25 mouse cellular contexts compared by ENCODE assay signal in the genomic region with DNA sequence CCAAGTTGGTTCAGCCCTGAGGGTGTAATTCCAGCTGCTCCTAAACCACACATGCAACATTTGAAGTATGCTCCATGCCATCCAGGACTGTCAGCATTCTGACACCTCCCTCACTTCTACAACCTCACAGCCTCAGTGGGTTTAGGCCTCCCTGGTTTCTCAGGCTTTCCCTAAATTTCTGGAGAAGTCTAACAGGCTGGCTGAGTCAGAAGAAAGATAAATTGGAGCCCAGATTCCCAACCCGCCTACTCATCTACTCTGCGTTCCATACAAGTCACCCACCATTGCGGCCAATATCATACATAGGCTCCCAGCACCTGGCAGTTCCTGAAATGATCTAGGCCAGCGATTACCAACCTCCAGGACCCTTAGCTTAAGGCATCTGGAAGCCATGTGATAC. TPM values are rescaled to one million over a fixed set of nuclear protein-coding genes. Genes with fewer than 3 reads are reported as not detected.
A peak's percentile ranks its signal among the peaks of the same experiment; 100 is the strongest.
DNase-seq lines count a peak whose midpoint lies in the region; ATAC-seq and TF ChIP-seq lines count a peak whose summit lies in the region.
"Had no signal": no experiment of that assay in that cellular context is flagged by ENCODE, and none has a peak within 500 bp of the region (broad histone marks: within the 10 kb centered on the region; RNA-seq: fewer than 3 reads in every experiment).

No protein-coding gene starts in this region.

- H3K4me1 ChIP-seq in embryonic facial prominence, embryonic 11.5 days (ENCODE audit: control insufficient read depth, insufficient read depth, low read length) = no peaks in the 10 kb centered on the region
- peaks cover 26% of the 10 kb centered on the region for H3K4me1 ChIP-seq in embryonic facial prominence, embryonic 10.5 days
- H3K4me1 ChIP-seq in midbrain, embryonic 11.5 days (ENCODE audit: control insufficient read depth, insufficient read depth, low read length) = peaks cover 4% of the 10 kb centered on the region
- no peaks in the 10 kb centered on the region for H3K4me1 ChIP-seq in midbrain, postnatal 0 days (ENCODE audit: insufficient read depth, low read length)
- peaks cover 23% of the 10 kb centered on the region for H3K4me1 ChIP-seq in limb, embryonic 10.5 days
- H3K4me1 ChIP-seq: forebrain, embryonic 13.5 days; forebrain, embryonic 15.5 days had no signal

- H3K9me3 ChIP-seq in embryonic facial prominence, embryonic 11.5 days (replicated peaks; ENCODE audit: control insufficient read depth, low read length) = no peaks in the 10 kb centered on the region
- no peaks in the 10 kb centered on the region for H3K9me3 ChIP-seq in embryonic facial prominence, embryonic 10.5 days
- no peaks in the 10 kb centered on the region for H3K9me3 ChIP-seq in midbrain, embryonic 11.5 days (ENCODE audit: control insufficient read depth, low read length)
- no peaks in the 10 kb centered on the region for H3K9me3 ChIP-seq in midbrain, postnatal 0 days (ENCODE audit: low read length)
- H3K9me3 ChIP-seq in limb, embryonic 10.5 days (replicated peaks) = no peaks in the 10 kb centered on the region
- H3K9me3 ChIP-seq: embryonic facial prominence, embryonic 12.5 days; forebrain, embryonic 13.5 days; forebrain, embryonic 15.5 days had no signal

- WGBS in embryonic facial prominence, embryonic 11.5 days = 67% methylated on average over 4 of the region's 4 CpGs
- WGBS in embryonic facial prominence, embryonic 10.5 days = 81% methylated on average over 4 of the region's 4 CpGs
- WGBS in midbrain, embryonic 11.5 days = 91% methylated on average over 4 of the region's 4 CpGs
- WGBS in midbrain, postnatal 0 days = 92% methylated on average over 4 of the region's 4 CpGs
- 89% methylated on average over 4 of the region's 4 CpGs for WGBS in limb, embryonic 10.5 days

- TF ChIP-seq CTCF in midbrain, postnatal 0 days (IDR thresholded peaks at IDR 0.05) = no peak

- DNase-seq in embryonic facial prominence, embryonic 11.5 days (ENCODE audit: low spot score) = no peak
- DNase-seq in embryonic facial prominence, embryonic 10.5 days (ENCODE audit: low spot score) = no peak
- DNase-seq in midbrain, embryonic 11.5 days (ENCODE audit: low spot score, missing footprints) = peak; percentile 45
- DNase-seq in midbrain, postnatal 0 days (ENCODE audit: low spot score) = no peak
- peak; percentile 59 for DNase-seq in brain, adult 2 months (ENCODE audit: low read depth, low spot score)
- peak; percentile 32 for DNase-seq in limb, embryonic 10.5 days (ENCODE audit: low spot score)
- DNase-seq in kidney, adult 18-20 months = no peak
- DNase-seq: adrenal gland, adult 2 months; adrenal gland, postnatal 10 days; adrenal gland, postnatal 25 days; cerebellum, adult 11-12 months; cerebellum, adult 2 months; cerebellum, adult 9-10 months; cerebellum, postnatal 10 days; cerebellum, postnatal 25 days; forebrain, postnatal 0 days had no signal

- no peak overlapping the region for H3K4me2 ChIP-seq in embryonic facial prominence, embryonic 11.5 days (ENCODE audit: low read depth, low read length)
- H3K4me2 ChIP-seq in midbrain, embryonic 11.5 days = no peak overlapping the region
- H3K4me2 ChIP-seq in midbrain, postnatal 0 days (ENCODE audit: low read depth, low read length, poor library complexity, severe bottlenecking) = no peak overlapping the region
- H3K4me2 ChIP-seq: embryonic facial prominence, embryonic 12.5 days; forebrain, embryonic 13.5 days; forebrain, embryonic 15.5 days had no signal

- no peak overlapping the region for H3K27ac ChIP-seq in embryonic facial prominence, embryonic 11.5 days (replicated peaks; ENCODE audit: low read depth, low read length)
- H3K27ac ChIP-seq in embryonic facial prominence, embryonic 10.5 days (replicated peaks) = no peak overlapping the region
- H3K27ac ChIP-seq in midbrain, embryonic 11.5 days (ENCODE audit: low read depth, low read length) = no peak overlapping the region
- H3K27ac ChIP-seq in midbrain, postnatal 0 days (ENCODE audit: low read depth, low read length) = no peak overlapping the region
- no peak overlapping the region for H3K27ac ChIP-seq in limb, embryonic 10.5 days
- H3K27ac ChIP-seq: embryonic facial prominence, embryonic 12.5 days; forebrain, embryonic 13.5 days; forebrain, embryonic 15.5 days had no signal

- peaks cover 9% of the 10 kb centered on the region for H3K27me3 ChIP-seq in embryonic facial prominence, embryonic 11.5 days (ENCODE audit: control insufficient read depth, insufficient read depth, low read length)
- peaks cover 96% of the 10 kb centered on the region for H3K27me3 ChIP-seq in embryonic facial prominence, embryonic 10.5 days (replicated peaks; ENCODE audit: low read depth, poor library complexity, severe bottlenecking)
- peaks cover 4% of the 10 kb centered on the region for H3K27me3 ChIP-seq in midbrain, embryonic 11.5 days (ENCODE audit: control insufficient read depth, insufficient read depth, low read length)
- peaks cover 21% of the 10 kb centered on the region for H3K27me3 ChIP-seq in midbrain, postnatal 0 days (ENCODE audit: insufficient read depth, low read length)
- H3K27me3 ChIP-seq in limb, embryonic 10.5 days (ENCODE audit: low read depth, poor library complexity, severe bottlenecking) = peaks cover 90% of the 10 kb centered on the region

- no peak overlapping the region for H3K4me3 ChIP-seq in embryonic facial prominence, embryonic 11.5 days (ENCODE audit: low read depth, low read length)
- no peak overlapping the region for H3K4me3 ChIP-seq in embryonic facial prominence, embryonic 10.5 days
- no peak overlapping the region for H3K4me3 ChIP-seq in midbrain, embryonic 11.5 days (ENCODE audit: low read depth, low read length)
- H3K4me3 ChIP-seq in midbrain, postnatal 0 days (ENCODE audit: low read depth, low read length) = no peak overlapping the region
- no peak overlapping the region for H3K4me3 ChIP-seq in limb, embryonic 10.5 days
- H3K4me3 ChIP-seq: embryonic facial prominence, embryonic 12.5 days; forebrain, embryonic 13.5 days; forebrain, embryonic 15.5 days had no signal

- no peaks in the 10 kb centered on the region for H3K36me3 ChIP-seq in embryonic facial prominence, embryonic 11.5 days (replicated peaks; ENCODE audit: control insufficient read depth, insufficient read depth, low read depth, low read length)
- no peaks in the 10 kb centered on the region for H3K36me3 ChIP-seq in embryonic facial prominence, embryonic 10.5 days (replicated peaks)
- H3K36me3 ChIP-seq in midbrain, embryonic 11.5 days (ENCODE audit: control insufficient read depth, insufficient read depth, low read length) = no peaks in the 10 kb centered on the region
- H3K36me3 ChIP-seq in midbrain, postnatal 0 days (ENCODE audit: insufficient read depth, low read length) = no peaks in the 10 kb centered on the region
- H3K36me3 ChIP-seq in limb, embryonic 10.5 days = no peaks in the 10 kb centered on the region
- H3K36me3 ChIP-seq: embryonic facial prominence, embryonic 12.5 days; forebrain, embryonic 15.5 days had no signal

- no peak overlapping the region for H3K9ac ChIP-seq in embryonic facial prominence, embryonic 11.5 days (replicated peaks; ENCODE audit: low read length)
- no peak overlapping the region for H3K9ac ChIP-seq in midbrain, embryonic 11.5 days (ENCODE audit: low read length)
- no peak overlapping the region for H3K9ac ChIP-seq in midbrain, postnatal 0 days (replicated peaks; ENCODE audit: low read length, poor library complexity, severe bottlenecking)
- H3K9ac ChIP-seq: embryonic facial prominence, embryonic 12.5 days; forebrain, embryonic 13.5 days; forebrain, embryonic 15.5 days; forebrain, postnatal 0 days had no signal

- ATAC-seq in embryonic facial prominence, embryonic 11.5 days (replicated peaks; ENCODE audit: insufficient number of reproducible peaks, low FRiP score, low TSS enrichment, low read depth) = 0 out of 2 replicates have a peak, but pooled peaks have one; percentile 42
- ATAC-seq in midbrain, embryonic 11.5 days (ENCODE audit: low FRiP score) = no peak
- no peak for ATAC-seq in midbrain, postnatal 0 days (ENCODE audit: low FRiP score)
- ATAC-seq: forebrain, embryonic 13.5 days; forebrain, embryonic 15.5 days; forebrain, postnatal 0 days had no signal

RNA-seq across cellular contexts. Expression of gene Foxe3, which starts 6.9 kb away (rescaled TPM):
- 1.1 and 3.1 TPM in 2 replicates for polyA plus RNA-seq in embryonic facial prominence, embryonic 11.5 days (2014; fragmentation: Nextera tagmentation; extraction: Ambion mirVana)
- 1.0 and 1.5 TPM in 2 replicates for polyA plus RNA-seq in embryonic facial prominence, embryonic 10.5 days (2016; fragmentation: Nextera tagmentation; extraction: Ambion mirVana)
- 0.44 and 1.1 TPM in 2 replicates for polyA plus RNA-seq in midbrain, embryonic 11.5 days (2014; fragmentation: Nextera tagmentation; extraction: Ambion mirVana)
- 0.27 TPM in 1 of 2 replicates, not detected in the other for total RNA-seq in midbrain, postnatal 0 days (2014; rRNA removed)
- polyA plus RNA-seq in midbrain, postnatal 0 days (2015; fragmentation: Nextera tagmentation; extraction: Ambion mirVana) = 0.31 and 0.39 TPM in 2 replicates
- not detected in 2 replicates for polyA plus RNA-seq in limb, embryonic 10.5 days (2016; fragmentation: Nextera tagmentation; extraction: Ambion mirVana)
- total RNA-seq: adrenal gland, adult 2 months; adrenal gland, postnatal 10 days; adrenal gland, postnatal 25 days; adrenal gland, postnatal 4 days; ES-E14; forebrain, postnatal 0 days; MEL had no signal
- polyA plus RNA-seq: C2C12; cerebellum, adult 2 months; cortical plate, adult 2 months; embryonic facial prominence, embryonic 14.5 days; forebrain, embryonic 13.5 days; forebrain, embryonic 15.5 days; forebrain, postnatal 0 days had no signal

RNA-seq across cellular contexts. Expression of gene Foxd2, which starts 24.1 kb away (rescaled TPM):
- 2.7 and 3.6 TPM in 2 replicates for polyA plus RNA-seq in embryonic facial prominence, embryonic 11.5 days (2014; fragmentation: Nextera tagmentation; extraction: Ambion mirVana)
- polyA plus RNA-seq in embryonic facial prominence, embryonic 10.5 days (2016; fragmentation: Nextera tagmentation; extraction: Ambion mirVana) = 4.6 and 4.8 TPM in 2 replicates
- polyA plus RNA-seq in midbrain, embryonic 11.5 days (2014; fragmentation: Nextera tagmentation; extraction: Ambion mirVana) = 2.0 and 2.4 TPM in 2 replicates
- 1.0 and 2.5 TPM in 2 replicates for total RNA-seq in midbrain, postnatal 0 days (2014; rRNA removed)
- 0.44 and 0.58 TPM in 2 replicates for polyA plus RNA-seq in midbrain, postnatal 0 days (2015; fragmentation: Nextera tagmentation; extraction: Ambion mirVana)
- 0.81 and 1.1 TPM in 2 replicates for polyA plus RNA-seq in limb, embryonic 10.5 days (2016; fragmentation: Nextera tagmentation; extraction: Ambion mirVana)

RNA-seq across cellular contexts. Expression of gene Cmpk1, which starts 54.3 kb away (rescaled TPM):
- polyA plus RNA-seq in embryonic facial prominence, embryonic 11.5 days (2014; fragmentation: Nextera tagmentation; extraction: Ambion mirVana) = 120 and 132 TPM in 2 replicates
- polyA plus RNA-seq in embryonic facial prominence, embryonic 10.5 days (2016; fragmentation: Nextera tagmentation; extraction: Ambion mirVana) = 71.8 and 77.6 TPM in 2 replicates
- polyA plus RNA-seq in midbrain, embryonic 11.5 days (2014; fragmentation: Nextera tagmentation; extraction: Ambion mirVana) = 145 and 152 TPM in 2 replicates
- 83.6 and 116 TPM in 2 replicates for total RNA-seq in midbrain, postnatal 0 days (2014; rRNA removed)
- 231 and 234 TPM in 2 replicates for polyA plus RNA-seq in midbrain, postnatal 0 days (2015; fragmentation: Nextera tagmentation; extraction: Ambion mirVana)
- polyA plus RNA-seq in limb, embryonic 10.5 days (2016; fragmentation: Nextera tagmentation; extraction: Ambion mirVana) = 61.3 and 69.6 TPM in 2 replicates

Comparison
In these comparisons a context has a peak if more than half of its experiments do, and no peak if none do; other contexts are left out.
1. DNase-seq: peak in midbrain, embryonic 11.5 days (single experiment), brain, adult 2 months (single experiment) and limb, embryonic 10.5 days (single experiment); none in embryonic facial prominence, embryonic 11.5 days (single experiment), embryonic facial prominence, embryonic 10.5 days (single experiment), midbrain, postnatal 0 days (single experiment) and kidney, adult 18-20 months (single experiment).